Mouse (Mus musculus) fibroblast of lung, adult 2 months (primary cell): ENCODE measurements around the gene Cfap65.

Source experiments
- DNase-seq: peaks from one replicate; pipeline ENCODE4 v3.0.0-alpha.2; 2011; ENCODE audit warnings: low read depth

The Cfap65 gene

DNA sequence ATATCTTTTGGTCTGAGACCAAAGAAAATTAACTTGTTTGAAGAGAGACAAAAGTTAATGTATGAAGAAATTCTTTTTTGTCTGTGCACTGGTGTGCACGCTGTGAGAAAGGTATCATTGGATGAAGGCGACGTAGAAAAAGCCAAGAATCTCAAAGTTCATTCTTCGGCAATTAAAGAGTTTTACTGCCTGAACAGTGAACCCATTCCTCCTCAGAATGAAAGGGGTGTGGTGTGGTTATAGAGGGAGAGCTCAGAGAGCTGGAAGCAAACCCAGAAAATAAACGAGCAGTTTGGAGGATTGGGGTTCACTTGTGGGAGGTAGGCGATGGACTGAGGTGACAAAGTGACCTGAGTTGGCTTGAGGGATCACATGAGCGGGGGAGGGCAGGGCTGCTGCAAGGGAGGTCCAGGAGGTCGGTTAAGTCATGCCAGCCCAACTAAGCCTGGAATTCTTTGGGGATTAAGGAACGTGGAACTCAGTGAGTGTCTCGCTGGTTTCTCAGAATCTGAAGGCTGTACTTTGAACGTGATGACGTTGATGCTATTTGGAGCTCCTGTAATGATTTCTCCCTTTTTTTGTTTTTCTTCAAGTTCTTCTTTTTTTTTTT lies 927 bp upstream of the Cfap65 start:
- no peak for DNase-seq

DNA sequence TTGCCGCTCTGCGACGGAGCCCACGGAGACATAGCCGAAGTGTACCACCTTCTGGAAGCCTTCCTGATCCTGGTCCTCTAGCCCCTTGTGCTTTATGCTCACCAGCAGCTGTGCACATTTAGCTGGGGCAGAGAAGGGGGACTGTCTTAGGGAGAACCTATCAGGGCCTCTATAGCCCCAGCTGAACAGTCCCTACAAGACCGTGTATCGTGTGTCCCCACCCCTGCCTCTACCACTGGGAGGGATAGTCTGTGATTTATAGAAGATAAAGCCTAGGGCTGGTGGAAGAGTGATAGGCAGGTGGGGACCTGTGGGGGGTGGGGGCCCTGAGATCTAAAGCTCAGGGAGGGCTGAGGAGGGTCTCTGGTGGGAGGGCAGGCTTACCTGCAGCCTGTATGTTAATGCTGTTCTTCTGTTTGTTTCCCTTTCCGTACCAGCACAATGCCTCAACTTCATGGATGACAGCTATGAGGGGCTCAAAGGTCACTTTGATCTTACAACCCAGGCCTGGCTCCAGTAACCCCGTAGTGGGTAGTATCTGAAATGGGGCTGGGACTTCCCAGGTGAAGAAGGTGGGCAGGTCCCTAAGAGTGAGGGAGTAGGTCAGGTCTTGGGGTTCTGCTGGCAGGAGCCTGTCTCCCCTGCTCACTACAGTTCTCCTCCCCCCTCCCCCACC lies 7.6 kb downstream of the Cfap65 start:
- DNase-seq: no peak

DNA sequence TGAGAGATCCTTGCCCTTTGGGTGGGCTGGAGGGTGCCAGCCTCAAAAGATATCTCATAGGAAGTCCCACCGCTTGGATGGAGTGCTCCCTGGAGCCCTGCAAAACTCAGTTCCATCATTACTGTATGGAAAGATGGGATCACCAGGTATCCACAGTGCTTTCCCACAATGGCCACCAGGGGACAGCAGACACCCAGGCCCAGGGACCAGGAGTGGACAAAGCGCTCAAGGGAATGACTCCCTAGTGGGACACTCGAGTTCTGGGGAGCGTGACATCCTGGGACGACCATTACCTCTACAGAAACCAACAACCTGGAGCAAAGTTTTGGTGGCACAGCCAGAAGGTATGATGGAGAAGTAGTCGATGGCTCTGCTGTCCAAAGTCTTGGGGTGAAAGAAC lies 8.7 kb downstream of the Cfap65 start:
- DNase-seq: no peak

DNA sequence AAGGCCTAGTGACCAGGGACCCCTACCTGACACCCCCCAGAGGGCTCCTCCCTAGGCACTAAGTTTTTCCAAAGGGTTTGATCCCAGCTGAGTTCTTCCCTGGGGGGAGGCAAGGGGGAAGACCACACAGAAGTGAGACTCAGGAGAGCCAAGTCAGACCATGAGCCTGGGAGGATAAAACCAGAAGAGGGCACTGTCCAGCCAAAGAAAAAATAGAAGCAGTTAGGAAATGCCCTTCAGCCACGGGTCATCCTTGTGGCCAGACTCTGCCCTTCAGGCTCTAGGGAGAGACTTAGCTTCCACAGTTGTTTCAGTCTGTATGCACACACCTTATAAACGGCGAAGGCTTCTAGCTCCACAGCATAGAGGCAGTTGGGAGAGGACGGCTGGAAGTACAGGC lies 10.9 kb downstream of the Cfap65 start:
- DNase-seq: no peak

DNA sequence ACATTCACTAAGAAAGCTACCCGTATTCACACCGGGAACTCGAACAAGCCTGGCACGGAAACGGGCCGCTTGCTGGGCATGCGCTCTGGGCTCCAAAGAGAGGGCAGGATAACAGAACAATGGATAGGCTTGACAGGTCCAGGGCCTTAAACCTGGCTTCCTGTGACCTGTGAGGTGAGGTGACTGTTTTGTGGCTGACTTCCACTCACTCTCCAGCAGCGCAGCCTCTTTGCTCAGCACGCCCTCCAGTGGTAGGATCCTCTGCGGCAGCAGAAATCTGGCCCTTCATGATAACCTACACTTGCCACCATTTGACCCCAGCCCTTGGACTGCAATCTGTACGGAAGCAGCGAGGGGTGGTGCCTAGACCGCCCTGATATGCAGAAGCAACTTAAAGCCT lies 19.7 kb downstream of the Cfap65 start:
- no peak for DNase-seq

DNA sequence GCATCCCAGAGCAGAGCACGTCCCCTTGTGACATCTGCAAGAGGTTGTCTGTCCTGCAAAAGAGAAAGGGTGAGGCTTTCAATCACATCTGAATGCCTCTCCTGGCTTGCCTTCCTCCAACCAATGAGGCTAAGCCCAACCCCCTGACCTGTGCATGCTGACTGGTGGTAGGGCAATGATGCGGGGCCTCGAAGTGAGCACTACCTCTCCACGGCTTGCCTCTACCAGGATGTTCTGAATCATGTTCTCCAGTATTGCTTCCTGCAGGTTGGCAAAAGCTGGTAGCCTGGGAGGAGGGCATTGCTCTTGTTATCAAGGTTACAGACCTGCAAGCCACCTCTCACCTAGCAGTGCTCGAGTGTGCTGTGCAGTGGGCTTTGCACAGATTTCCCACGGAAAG lies 33.2 kb downstream of the Cfap65 start:
- DNase-seq: no peak

DNA sequence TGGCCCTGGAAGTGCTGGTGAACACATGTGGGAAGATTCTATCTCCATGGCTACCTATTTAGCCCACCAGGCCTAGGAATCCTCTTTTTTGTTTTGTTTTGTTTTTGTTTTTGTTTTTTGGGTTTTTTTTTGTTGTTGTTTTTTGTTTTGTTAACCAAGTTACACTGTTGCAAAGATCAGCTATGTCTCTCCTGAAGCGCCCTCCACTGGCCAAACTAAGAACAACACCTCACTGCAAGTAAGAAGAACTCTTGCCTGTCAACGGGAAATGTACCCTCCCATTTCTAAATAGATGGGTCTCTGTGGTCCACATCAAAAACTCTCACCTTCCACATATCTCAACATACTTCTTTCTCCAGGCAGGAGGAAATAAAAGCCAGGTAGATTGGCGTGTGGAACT lies 33.7 kb downstream of the Cfap65 start:
- no peak for DNase-seq

DNA sequence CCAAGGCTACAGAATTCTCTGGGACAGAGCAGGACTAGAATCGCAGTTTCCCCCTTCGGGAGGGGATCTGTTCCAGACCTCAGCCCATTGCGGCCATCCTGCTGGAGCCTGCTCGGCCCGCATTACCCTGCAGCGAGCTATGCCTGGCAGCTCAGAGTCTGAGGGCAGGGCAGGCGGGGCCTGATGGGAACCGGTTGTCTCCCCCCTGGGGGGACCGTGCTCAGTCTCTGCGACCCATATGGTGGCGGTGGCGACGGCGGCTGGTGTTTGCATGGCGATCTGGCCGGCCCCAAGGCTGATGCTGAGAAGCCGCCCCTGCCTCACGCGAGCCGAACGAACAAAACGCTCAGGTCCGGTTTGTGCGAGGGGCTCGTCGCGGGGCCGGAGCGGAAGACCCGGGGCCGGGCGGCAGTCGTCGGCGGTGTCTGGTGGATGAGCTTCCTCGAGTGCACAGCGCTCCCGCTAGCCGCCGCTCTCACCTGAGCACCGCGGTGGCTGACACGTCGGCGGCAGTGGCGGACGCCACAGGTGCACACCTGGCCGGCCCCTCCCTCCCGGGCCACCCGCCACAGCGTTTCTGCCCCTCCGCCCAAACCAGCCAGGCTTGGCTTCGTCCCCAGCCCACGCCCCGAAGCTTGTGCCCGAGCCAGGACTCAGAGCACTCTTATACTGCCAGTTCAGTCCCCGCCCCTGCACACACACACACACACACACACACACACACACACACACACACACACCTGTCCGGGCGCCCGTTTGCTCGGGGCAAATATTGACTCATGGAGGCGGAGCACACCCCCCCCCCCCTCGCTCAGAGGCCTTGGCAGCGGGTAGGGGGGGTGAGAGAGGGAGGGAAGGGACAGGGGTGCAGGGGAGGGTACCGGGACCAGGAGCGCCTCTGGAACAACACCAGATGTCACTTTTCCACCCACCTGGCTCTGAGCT lies 34.8 kb downstream of the Cfap65 start:
- DNase-seq: no peak

DNA sequence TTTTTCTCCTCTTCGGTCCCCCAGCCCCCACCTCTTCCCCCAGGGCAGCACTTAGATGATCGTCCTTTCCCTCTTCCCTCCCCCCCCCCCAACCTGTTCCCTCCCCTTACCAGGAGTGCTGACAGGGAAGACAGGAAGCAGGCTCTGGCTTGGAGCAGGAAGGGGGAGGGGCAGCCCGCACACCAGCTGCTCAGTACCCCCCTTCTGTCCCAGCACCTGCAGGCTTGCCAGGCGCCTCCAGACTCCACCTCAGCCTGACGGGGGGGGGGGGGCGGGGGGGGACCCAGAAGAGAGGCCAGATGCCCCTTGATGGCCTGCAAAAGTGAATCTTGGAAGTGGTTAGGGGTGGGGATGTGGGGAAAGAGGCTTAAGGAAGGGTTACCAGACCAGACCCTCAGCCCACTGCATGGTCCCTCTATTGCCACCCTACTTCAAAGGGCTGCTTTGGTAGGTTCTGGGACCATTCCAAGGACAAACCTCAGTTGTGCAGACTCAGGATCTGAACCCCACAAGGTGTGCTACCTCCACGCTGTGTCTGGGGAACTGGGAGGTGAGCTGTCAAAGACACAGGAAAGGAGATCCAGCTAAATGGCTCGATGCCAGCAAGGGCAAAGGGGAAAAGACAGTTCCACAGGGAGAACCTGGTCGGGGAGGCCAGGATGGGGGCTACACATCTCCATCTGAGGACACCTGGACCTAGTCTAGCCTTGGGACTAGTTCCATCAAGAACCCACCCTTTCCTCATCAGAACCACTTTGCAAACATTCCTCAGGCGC lies 36.6 kb downstream of the Cfap65 start:
- no peak for DNase-seq

DNA sequence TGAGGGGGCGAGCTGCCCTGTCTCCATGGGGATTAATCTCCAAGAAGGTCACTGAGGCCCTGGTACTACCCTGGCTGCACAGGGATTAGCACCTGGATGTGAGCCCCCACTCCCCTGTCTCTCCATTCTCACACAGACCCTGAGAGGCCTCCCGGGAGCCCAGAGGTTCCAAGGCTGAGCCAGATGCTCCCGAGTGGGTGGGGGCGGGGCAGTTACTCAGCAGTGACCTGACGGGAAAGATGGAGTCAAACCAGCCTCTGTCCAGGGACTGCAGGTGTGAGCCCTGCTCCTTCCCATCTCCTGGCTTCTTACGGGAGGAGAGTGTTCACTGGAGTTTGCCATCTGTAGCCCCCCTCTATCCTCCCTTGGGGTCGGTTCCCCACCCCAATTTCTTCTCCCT lies 37.4 kb downstream of the Cfap65 start:
- no peak for DNase-seq

DNA sequence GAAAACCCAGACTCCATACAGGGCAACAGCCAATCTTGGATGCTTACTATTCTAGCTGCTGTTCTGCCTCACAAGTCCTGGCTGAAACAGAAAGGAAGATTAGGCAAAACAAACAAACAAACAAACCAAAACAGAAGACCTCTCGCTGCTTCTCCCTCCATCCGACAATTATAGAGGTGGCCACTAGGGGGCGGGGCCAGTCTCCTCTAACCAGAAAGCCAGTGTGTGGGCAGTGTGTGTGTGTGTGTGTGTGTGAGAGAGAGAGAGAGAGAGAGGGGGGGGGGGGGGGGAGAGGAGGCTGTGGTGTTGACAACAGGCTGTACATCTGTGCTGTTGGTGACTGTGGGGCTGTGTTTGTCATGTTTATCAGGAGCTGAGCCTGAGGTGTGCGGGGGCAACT lies 40.4 kb downstream of the Cfap65 start:
- no peak for DNase-seq

DNA sequence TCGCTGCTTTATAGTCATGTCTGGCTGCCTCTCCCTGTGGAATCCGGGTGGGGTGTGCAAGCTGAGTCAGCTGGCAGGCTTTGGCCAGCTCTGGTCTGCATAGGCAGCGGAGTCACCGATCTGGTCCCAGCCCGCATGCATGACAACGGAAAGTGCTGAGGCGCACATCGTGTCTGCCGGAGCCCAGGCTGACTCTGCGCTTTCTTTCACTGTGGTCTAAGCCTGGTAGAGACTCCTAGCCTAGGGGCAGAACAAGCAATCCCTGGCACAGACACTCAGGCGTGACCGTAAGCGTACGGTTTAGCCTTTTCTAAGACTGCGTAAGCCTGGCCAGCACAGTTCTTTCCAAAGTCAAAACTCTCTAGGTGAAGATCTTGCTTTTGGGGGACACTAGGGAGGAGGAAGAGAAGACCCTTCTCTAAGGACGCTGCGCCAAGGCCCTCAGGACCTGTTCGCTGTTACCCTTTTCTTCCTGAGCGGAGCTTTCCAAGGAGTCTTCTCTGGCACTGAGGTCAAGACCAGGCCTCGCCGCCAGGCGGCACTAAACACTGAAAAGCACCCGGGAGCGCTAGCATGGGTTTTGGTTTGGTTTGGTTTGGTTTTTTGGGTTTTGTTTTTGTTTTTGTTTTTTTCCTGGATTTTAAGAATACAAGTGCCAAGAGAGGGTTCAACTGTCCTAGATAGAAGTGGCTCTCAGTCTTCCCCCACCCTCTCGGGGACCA lies 42.1 kb downstream of the Cfap65 start, which contains the start of gene Cryba2:
Gene Cryba2 (minus strand): TSS at position 10 of the 722 bp plus-strand sequence.
- no peak for DNase-seq

DNA sequence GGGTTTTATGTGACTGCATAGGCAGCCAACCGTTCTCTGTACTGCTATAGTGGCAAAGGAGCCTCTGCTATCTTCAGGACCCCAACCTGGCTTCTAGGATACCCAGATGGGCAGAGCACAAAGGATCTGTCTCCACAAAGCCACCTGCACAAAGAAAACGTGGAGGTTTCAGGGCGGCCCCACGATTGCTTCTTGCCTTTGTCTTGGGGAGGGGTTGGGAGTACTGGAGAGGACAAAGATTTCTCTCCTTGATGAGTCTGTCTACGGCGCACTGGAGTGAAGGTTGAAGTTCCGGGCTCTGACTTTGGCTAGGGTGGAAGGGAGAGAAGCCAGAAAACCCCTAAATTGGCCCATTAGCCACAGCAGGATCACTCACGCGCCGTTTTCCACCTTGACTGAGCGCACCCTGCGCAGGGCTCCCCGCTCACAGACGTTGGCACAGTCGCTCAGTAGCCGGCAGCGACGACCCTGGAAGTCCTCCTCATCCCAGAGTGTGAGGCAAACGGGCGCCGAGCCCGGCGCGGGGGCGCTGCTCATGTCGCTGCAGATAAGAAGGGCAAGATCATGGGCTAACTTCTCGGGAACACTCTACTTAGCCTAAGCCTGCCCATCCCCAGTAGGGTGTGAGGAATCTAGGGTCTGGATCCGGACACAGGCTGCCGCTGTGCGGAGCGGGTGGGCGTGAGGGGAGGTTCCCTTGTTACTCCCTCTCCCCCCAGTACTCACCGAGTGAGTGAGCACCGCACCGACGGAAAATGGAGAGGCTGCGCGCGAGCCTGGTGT lies 42.9 kb downstream of the Cfap65 start:
- DNase-seq: no peak

DNA sequence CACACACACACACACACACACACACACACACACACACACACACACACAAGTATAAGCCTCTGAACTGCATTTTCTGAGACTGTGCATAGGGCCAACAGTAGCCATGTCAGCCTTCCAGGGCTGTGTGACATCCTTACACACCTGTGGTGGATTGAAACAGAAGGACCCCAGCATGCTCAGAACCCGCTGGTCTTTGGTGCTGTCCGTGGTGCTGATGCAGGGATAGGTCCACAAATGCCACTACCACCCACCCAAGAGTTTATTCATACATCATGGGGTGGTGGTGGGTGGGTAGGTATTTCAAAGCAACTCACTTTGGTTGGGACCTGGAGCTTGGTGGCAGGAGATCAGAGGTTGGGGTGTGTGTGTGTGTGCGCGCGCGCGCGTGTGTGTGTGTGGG lies 43.9 kb downstream of the Cfap65 start:
- no peak for DNase-seq

DNA sequence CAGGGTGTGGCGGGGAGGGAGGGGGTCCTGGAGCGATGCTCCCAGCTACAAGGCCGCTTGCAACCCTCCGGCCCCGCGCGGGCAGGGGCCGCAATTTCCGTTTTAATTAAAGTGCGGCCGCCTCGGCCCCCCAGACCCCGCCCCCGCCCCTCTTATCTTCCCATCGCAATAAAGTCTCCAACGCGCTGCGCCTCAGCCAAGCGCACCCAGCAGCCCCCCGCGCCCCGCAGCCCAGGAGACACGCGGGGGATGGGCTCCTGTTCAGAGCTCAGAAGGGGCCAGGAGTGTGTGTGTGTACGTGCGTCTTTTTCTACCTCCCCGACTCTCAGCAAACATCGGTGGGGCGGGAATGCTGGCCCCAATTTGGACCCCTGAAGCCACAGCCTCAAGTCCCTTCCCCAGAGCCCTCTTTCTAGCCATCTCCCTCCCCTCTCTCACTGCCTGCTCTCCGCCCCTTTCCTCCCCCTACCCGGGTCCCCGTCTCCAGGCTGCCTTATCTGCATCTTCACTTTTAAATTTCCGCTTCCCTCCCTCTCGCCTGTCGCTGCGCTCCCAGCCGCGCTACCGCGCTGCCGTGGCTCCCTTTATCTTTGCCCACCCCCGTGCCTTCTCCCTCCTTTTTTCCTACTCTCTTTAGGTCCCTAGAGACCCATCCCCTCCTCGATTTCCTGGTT lies 49.9 kb downstream of the Cfap65 start, which contains the start of gene Fev:
Gene Fev (minus strand): TSS at position 51 of the 674 bp plus-strand sequence.
- no peak for DNase-seq

DNA sequence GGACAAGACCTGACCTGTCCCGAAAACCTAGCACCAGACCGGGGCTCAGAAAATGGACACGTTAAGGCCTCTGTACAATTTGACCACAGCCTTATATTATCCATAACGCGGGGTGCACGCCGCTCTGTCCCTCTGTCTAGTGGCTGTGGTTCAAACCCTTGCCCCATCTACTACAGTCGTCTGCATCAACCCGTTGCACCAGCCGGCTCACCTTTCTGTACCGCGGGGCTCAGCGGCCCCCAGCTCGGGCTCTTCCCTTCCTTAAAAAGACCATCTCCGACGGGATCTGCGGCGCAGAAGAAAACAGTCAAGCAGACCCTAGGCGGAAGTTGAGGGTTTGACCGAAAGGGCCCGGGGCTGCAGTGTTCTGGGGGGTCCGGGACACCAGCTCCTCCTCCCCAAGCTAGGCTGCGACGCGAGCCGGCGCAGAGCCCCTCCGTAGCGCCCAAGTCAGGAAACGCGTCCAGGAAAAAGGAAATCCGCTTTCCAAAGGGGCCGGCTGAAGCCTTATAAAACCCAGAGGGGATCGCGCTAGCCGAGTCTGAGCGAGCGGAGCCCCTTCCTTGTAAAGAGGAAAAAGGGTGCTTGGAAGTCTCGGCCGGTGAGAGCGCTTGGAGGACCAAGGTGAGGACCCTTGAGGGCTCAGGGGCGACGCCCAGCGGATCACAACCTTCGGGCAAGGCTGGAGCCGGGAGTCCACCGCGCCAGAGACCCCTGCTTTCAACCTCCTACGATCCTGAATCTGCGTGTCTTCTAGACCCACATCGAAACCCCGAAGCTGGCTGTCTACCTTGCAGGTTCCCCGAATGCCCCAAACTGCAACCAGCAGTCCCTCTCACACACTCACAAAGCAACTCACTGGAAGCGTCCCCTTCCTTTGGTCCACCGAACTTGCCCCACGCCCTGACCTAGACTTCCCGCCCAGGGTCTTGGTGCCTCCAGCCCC lies 50.9 kb downstream of the Cfap65 start:
- no peak for DNase-seq

DNA sequence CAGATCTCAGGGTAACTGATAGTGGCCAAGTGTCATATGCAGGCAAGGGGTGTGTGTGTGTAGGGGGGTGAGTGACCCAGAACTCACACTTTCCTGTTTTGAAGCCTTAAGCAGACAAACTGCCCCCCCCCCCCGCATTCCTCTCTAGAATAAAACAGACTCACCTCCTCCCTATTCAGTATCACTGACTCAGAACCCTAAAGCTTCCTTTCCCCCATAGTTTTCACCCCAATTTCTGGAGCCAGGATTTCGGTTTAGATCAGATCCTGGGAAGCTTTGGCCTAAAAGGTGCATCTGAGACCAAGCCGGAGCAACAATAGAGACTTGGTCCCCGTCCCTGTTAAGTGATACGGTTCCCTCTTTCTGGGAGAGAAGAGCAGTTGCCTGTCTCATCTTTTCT lies 52.0 kb downstream of the Cfap65 start:
- no peak for DNase-seq

DNA sequence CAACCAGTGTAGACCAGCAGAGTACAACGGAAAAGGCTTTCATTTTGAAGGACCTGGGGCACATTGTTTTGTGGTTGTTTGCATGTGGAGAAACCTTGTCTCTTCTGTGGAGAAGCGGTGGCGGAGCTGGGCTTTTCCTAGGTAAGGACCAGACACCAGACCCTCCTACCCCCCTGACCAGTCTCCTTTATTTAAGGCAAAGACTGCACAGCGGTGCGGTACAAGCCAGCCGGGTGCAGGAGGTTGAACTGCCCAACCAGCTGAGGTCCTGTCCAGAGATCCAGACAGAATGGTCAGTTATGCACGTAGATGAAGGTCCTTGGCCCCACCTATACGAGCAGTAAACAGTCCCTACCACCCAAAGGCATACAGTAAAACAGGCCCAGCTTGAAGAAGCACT lies 52.6 kb downstream of the Cfap65 start:
- DNase-seq: no peak
